Mouse (Mus musculus) midbrain, embryonic 13.5 days (tissue): ENCODE results near the gene Nt5c2. TPM values are rescaled to one million over a fixed set of nuclear protein-coding genes. Genes with fewer than 3 reads are reported as not detected.

ENCODE experiments used
- ATAC-seq: fragments of 200-750 bp; cut with Nextera tagmentation; 2 replicates; pipeline ENCODE4 v1.8.0; 2017; ENCODE audit warnings: mild to moderate bottlenecking, moderate TSS enrichment, moderate library complexity
- H3K27ac ChIP-seq: fragments of 300-500 bp; sonication (generic); 2 replicates; pipeline ENCODE4 v1.5.1; 2015; ENCODE audit warnings: inconsistent platforms, mild to moderate bottlenecking, moderate library complexity
- H3K27me3 ChIP-seq: fragments of 300-500 bp; sonication (generic); 2 replicates; pipeline ENCODE4 v1.6.1; 2015; ENCODE audit warnings: mild to moderate bottlenecking, inconsistent platforms
- H3K36me3 ChIP-seq: fragments of 300-500 bp; sonication (generic); 2 replicates; pipeline ENCODE4 v1.6.1; 2015; ENCODE audit warnings: mild to moderate bottlenecking, inconsistent platforms
- H3K4me1 ChIP-seq: fragments of 300-500 bp; sonication (generic); replicated peaks from 2 replicates; pipeline ENCODE4 v1.6.1; 2015; ENCODE audit warnings: inconsistent platforms
- H3K4me2 ChIP-seq: fragments of 300-500 bp; sonication (generic); replicated peaks from 2 replicates; pipeline ENCODE4 v1.6.1; 2015; ENCODE audit warnings: moderate library complexity, mild to moderate bottlenecking, inconsistent platforms
- H3K4me3 ChIP-seq: fragments of 300-500 bp; sonication (generic); replicated peaks from 2 replicates; pipeline ENCODE4 v1.5.1; 2015; ENCODE audit warnings: mild to moderate bottlenecking, inconsistent platforms
- H3K9ac ChIP-seq: fragments of 300-500 bp; sonication (generic); replicated peaks from 2 replicates; pipeline ENCODE4 v1.6.1; 2015; ENCODE audit warnings: mild to moderate bottlenecking, inconsistent platforms
- H3K9me3 ChIP-seq: fragments of 300-500 bp; sonication (generic); 2 replicates; pipeline ENCODE4 v1.6.1; 2016; ENCODE audit warnings: mild to moderate bottlenecking, inconsistent platforms
- WGBS: fragments of 180-500 bp; shearing (Covaris S2); methylation state at CpG from one replicate; pipeline ENCODE4 v1.1.7; 2015; 5-methylcytosine and 5-hydroxymethylcytosine counted together
- polyA plus RNA-seq: library from polyadenylated mRNA; unstranded; fragments of >200 nt; fragmentation: Nextera tagmentation; extraction: Ambion mirVana; gene quantifications from 2 replicates; pipeline ENCODE4 v1.2.1, GENCODE M21; 2015

Nt5c2 gene
- polyA plus RNA-seq, 1 experiment from 2014 or later = 97.2 TPM

GRCm38 (mm10) chr19:46846459-46846858, 168.5 kb downstream of the Nt5c2 start:
- no peak for ATAC-seq
- Histone ChIP-seq H3K27me3 (no peaks in the 10 kb centered on the region), H3K9ac (no peak overlapping the region), H3K36me3 (no peaks in the 10 kb centered on the region), H3K4me2 (no peak overlapping the region), H3K9me3 (no peaks in the 10 kb centered on the region), H3K4me3 (no peak overlapping the region), H3K4me1 (peaks cover 6% of the 10 kb centered on the region), H3K27ac (no peak overlapping the region)
- WGBS = 84% methylated on average over 5 of the region's 5 CpGs

GRCm38 (mm10) chr19:46846056-46846455, 168.9 kb downstream of the Nt5c2 start:
- no peak overlapping the region for H3K9ac ChIP-seq
- no peak overlapping the region for H3K27ac ChIP-seq
- no peaks in the 10 kb centered on the region for H3K36me3 ChIP-seq
- H3K4me1 ChIP-seq = peaks cover 6% of the 10 kb centered on the region
- no peak overlapping the region for H3K4me2 ChIP-seq
- no peaks in the 10 kb centered on the region for H3K27me3 ChIP-seq
- no peaks in the 10 kb centered on the region for H3K9me3 ChIP-seq
- ATAC-seq = no peak
- H3K4me3 ChIP-seq = no peak overlapping the region
- WGBS = 89% methylated on average over 7 of the region's 7 CpGs

GRCm38 (mm10) chr19:46843030-46843429, 171.9 kb downstream of the Nt5c2 start:
- H3K27ac ChIP-seq = no peak overlapping the region
- H3K4me3 ChIP-seq = no peak overlapping the region
- ATAC-seq = no peak
- WGBS = 96% methylated on average over 2 of the region's 2 CpGs
- H3K9me3 ChIP-seq = no peaks in the 10 kb centered on the region
- no peaks in the 10 kb centered on the region for H3K27me3 ChIP-seq
- peaks cover 2% of the 10 kb centered on the region; the same call in 1 of the 2 replicates for H3K4me1 ChIP-seq
- no peak overlapping the region for H3K4me2 ChIP-seq
- no peaks in the 10 kb centered on the region for H3K36me3 ChIP-seq
- H3K9ac ChIP-seq = no peak overlapping the region

- H3K4me1 ChIP-seq = peaks cover 4% of the 10 kb centered on the region; the same call in 1 of the 2 replicates
- H3K36me3 ChIP-seq = no peaks in the 10 kb centered on the region
- H3K4me2 ChIP-seq = no peak overlapping the region
- no peaks in the 10 kb centered on the region for H3K9me3 ChIP-seq
- 89% methylated on average over 4 of the region's 4 CpGs for WGBS
- H3K9ac ChIP-seq = no peak overlapping the region
- no peak overlapping the region for H3K4me3 ChIP-seq
- no peak for ATAC-seq
- H3K27me3 ChIP-seq = no peaks in the 10 kb centered on the region
- no peak overlapping the region for H3K27ac ChIP-seq
Observed at GRCm38 (mm10) chr19:46841016-46841415, 173.9 kb downstream of the Nt5c2 start.

- Histone ChIP-seq H3K36me3 (no peaks in the 10 kb centered on the region), H3K4me2 (no peak overlapping the region), H3K9me3 (no peaks in the 10 kb centered on the region), H3K27me3 (no peaks in the 10 kb centered on the region), H3K4me3 (no peak overlapping the region), H3K4me1 (peaks cover 6% of the 10 kb centered on the region; the same call in 1 of the 2 replicates), H3K9ac (no peak overlapping the region), H3K27ac (no peak overlapping the region)
- 94% methylated on average over 11 of the region's 11 CpGs for WGBS
- ATAC-seq = no peak
Observed at GRCm38 (mm10) chr19:46837290-46838079, 177.5 kb downstream of the Nt5c2 start.

- no peaks in the 10 kb centered on the region for H3K27me3 ChIP-seq
- H3K9ac ChIP-seq = no peak overlapping the region
- no peak overlapping the region for H3K27ac ChIP-seq
- no peaks in the 10 kb centered on the region for H3K9me3 ChIP-seq
- no peaks in the 10 kb centered on the region for H3K36me3 ChIP-seq
- 66% methylated on average over 3 of the region's 3 CpGs for WGBS
- no peak for ATAC-seq
- no peak overlapping the region for H3K4me2 ChIP-seq
- no peak overlapping the region for H3K4me3 ChIP-seq
- H3K4me1 ChIP-seq = peaks cover 6% of the 10 kb centered on the region; the same call in 1 of the 2 replicates
Observed at GRCm38 (mm10) chr19:46836085-46836484, 178.9 kb downstream of the Nt5c2 start.

GRCm38 (mm10) chr19:46835339-46835738, 179.6 kb downstream of the Nt5c2 start:
- H3K4me1 ChIP-seq = peaks cover 8% of the 10 kb centered on the region; the same call in 1 of the 2 replicates
- H3K4me3 ChIP-seq = no peak overlapping the region
- H3K36me3 ChIP-seq = no peaks in the 10 kb centered on the region
- H3K9me3 ChIP-seq = no peaks in the 10 kb centered on the region
- H3K27me3 ChIP-seq = no peaks in the 10 kb centered on the region
- H3K27ac ChIP-seq = no peak overlapping the region
- WGBS = 82% methylated on average over 4 of the region's 4 CpGs
- H3K4me2 ChIP-seq = no peak overlapping the region
- H3K9ac ChIP-seq = no peak overlapping the region
- no peak for ATAC-seq

- Histone ChIP-seq H3K9ac (no peak overlapping the region), H3K4me2 (no peak overlapping the region), H3K4me1 (peaks cover 7% of the 10 kb centered on the region; the same call in 1 of the 2 replicates), H3K4me3 (no peak overlapping the region), H3K36me3 (no peaks in the 10 kb centered on the region), H3K9me3 (no peaks in the 10 kb centered on the region), H3K27me3 (no peaks in the 10 kb centered on the region), H3K27ac (no peak overlapping the region)
- WGBS = 94% methylated on average over 5 of the region's 5 CpGs
- ATAC-seq = no peak
Observed at GRCm38 (mm10) chr19:46834301-46834700, 180.7 kb downstream of the Nt5c2 start.

Other genes with a start within 250 kb of the Nt5c2 start
- 481 and 511 TPM in 2 replicates for gene Ina, start 455 bp downstream of the Nt5c2 start, polyA plus RNA-seq
- 28.9 and 31.2 TPM in 2 replicates for gene Pcgf6, start 35.8 kb upstream of the Nt5c2 start, polyA plus RNA-seq
- gene Taf5, start 52.6 kb upstream of the Nt5c2 start, polyA plus RNA-seq = 6.9 and 8.0 TPM in 2 replicates
- 1,460 and 1,506 TPM in 2 replicates for gene Usmg5, start 75.5 kb upstream of the Nt5c2 start, polyA plus RNA-seq
- gene Pdcd11, start 75.6 kb upstream of the Nt5c2 start, polyA plus RNA-seq = 7.7 and 8.0 TPM in 2 replicates
- 0.82 and 1.0 TPM in 2 replicates for gene Calhm2, start 123.1 kb upstream of the Nt5c2 start, polyA plus RNA-seq
- not detected in 2 replicates for gene Calhm1, start 129.1 kb upstream of the Nt5c2 start, polyA plus RNA-seq
- gene Calhm3, start 142.6 kb upstream of the Nt5c2 start, polyA plus RNA-seq = not detected in 2 replicates
- gene Neurl1a, start 163.7 kb upstream of the Nt5c2 start, polyA plus RNA-seq = 4.6 and 5.9 TPM in 2 replicates